Mouse (Mus musculus) liver, embryonic 16.5 days (tissue): Measurements from ENCODE around the gene Inpp5k. TPM values are rescaled to one million over a fixed set of nuclear protein-coding genes. Genes with fewer than 3 reads are reported as not detected.

Experiments used
- ATAC-seq: fragments of 200-750 bp; cut with Nextera tagmentation; 2 replicates; pipeline ENCODE4 v1.8.0; 2017; ENCODE audit warnings: low read depth, mild to moderate bottlenecking, moderate number of reproducible peaks, moderate library complexity
- H3K27ac ChIP-seq: fragments of 300-500 bp; sonication (generic); 2 replicates; pipeline ENCODE4 v1.5.1; 2014; ENCODE audit warnings: mild to moderate bottlenecking, low read length
- H3K27me3 ChIP-seq: fragments of 300-500 bp; sonication (generic); 2 replicates; pipeline ENCODE4 v1.6.1; 2014; ENCODE audit warnings: low read depth, low read length, mixed read lengths; ENCODE audit not compliant: control insufficient read depth, insufficient read depth
- H3K36me3 ChIP-seq: fragments of 300-500 bp; sonication (generic); 2 replicates; pipeline ENCODE4 v1.6.1; 2014; ENCODE audit warnings: mild to moderate bottlenecking; ENCODE audit not compliant: control insufficient read depth, insufficient read depth
- H3K4me1 ChIP-seq: fragments of 300-500 bp; sonication (generic); 2 replicates; pipeline ENCODE4 v1.6.1; 2014; ENCODE audit warnings: low read depth, low read length, mixed read lengths; ENCODE audit not compliant: control insufficient read depth
- H3K4me2 ChIP-seq: fragments of 300-500 bp; sonication (generic); 2 replicates; pipeline ENCODE4 v1.6.1; 2014; ENCODE audit warnings: low read depth, low read length, mixed read lengths
- H3K4me3 ChIP-seq: fragments of 300-500 bp; sonication (generic); 2 replicates; pipeline ENCODE4 v1.5.1; 2014; ENCODE audit warnings: low read depth, mild to moderate bottlenecking, low read length
- H3K9ac ChIP-seq: fragments of 300-500 bp; sonication (generic); 2 replicates; pipeline ENCODE4 v1.6.1; 2014; ENCODE audit warnings: low read depth, low read length
- H3K9me3 ChIP-seq: fragments of 300-500 bp; sonication (generic); replicated peaks from 2 replicates; pipeline ENCODE4 v1.6.1; 2016; ENCODE audit warnings: low read length; ENCODE audit not compliant: control insufficient read depth
- WGBS: fragments of 180-500 bp; shearing (Covaris S2); extraction: QIAGEN DNeasy Blood & Tissue Kit; methylation state at CpG from one replicate; pipeline ENCODE4 v1.1.7; 2014; ENCODE audit not compliant: insufficient replicate concordance; 5-methylcytosine and 5-hydroxymethylcytosine counted together
- polyA plus RNA-seq: library from polyadenylated mRNA; unstranded; fragments of >200 nt; fragmentation: Nextera tagmentation; extraction: Ambion mirVana; gene quantifications from 2 replicates; pipeline ENCODE4 v1.2.1, GENCODE M21; 2015

The Inpp5k gene
- polyA plus RNA-seq, 1 experiment from 2014 or later: 17.9 TPM

GRCm38 (mm10) chr11:75674875-75675274 lies 44.1 kb downstream of the Inpp5k start:
- Histone ChIP-seq H3K4me1 (peaks cover 12% of the 10 kb centered on the region), H3K9ac (no peak overlapping the region), H3K27me3 (no peaks in the 10 kb centered on the region), H3K27ac (no peak overlapping the region), H3K4me3 (no peak overlapping the region), H3K36me3 (peaks cover 24% of the 10 kb centered on the region), H3K9me3 (no peaks in the 10 kb centered on the region), H3K4me2 (no peak overlapping the region)
- no peak for ATAC-seq
- 67% methylated on average over 3 of the region's 3 CpGs for WGBS

GRCm38 (mm10) chr11:75677881-75678746 lies 47.3 kb downstream of the Inpp5k start:
- WGBS: 85% methylated on average over 3 of the region's 3 CpGs

GRCm38 (mm10) chr11:75678747-75679438 lies 48.1 kb downstream of the Inpp5k start, which contains the start of gene Crk:
TSS of gene Crk (plus strand) at chr11:75679259.
- peaks cover 25% of the 10 kb centered on the region for H3K4me1 ChIP-seq
- peak within 1 kb of the TSS; percentile 97 for H3K4me3 ChIP-seq
- peaks cover 8% of the 10 kb centered on the region for H3K36me3 ChIP-seq
- WGBS: under 1% methylated on average over 55 of the region's 55 CpGs
- H3K4me2 ChIP-seq: peak within 1 kb of the TSS; percentile 85
- H3K9ac ChIP-seq: peak within 1 kb of the TSS; percentile 98
- peak; percentile 98 for ATAC-seq
- H3K27me3 ChIP-seq: no peaks in the 10 kb centered on the region
- no peaks in the 10 kb centered on the region for H3K9me3 ChIP-seq
- peak within 1 kb of the TSS; percentile 95 for H3K27ac ChIP-seq

More at GRCm38 (mm10) chr11:75677881-75678746, 47.3 kb downstream of the Inpp5k start:
- Histone ChIP-seq H3K4me3 (peak overlapping the region; percentile 97), H3K4me1 (peaks cover 25% of the 10 kb centered on the region), H3K9me3 (no peaks in the 10 kb centered on the region), H3K36me3 (peaks cover 5% of the 10 kb centered on the region; the same call in 1 of the 2 replicates), H3K9ac (peak overlapping the region; percentile 98), H3K27ac (peak overlapping the region; percentile 88), H3K4me2 (peak overlapping the region; percentile 67), H3K27me3 (no peaks in the 10 kb centered on the region)
- no peak for ATAC-seq

GRCm38 (mm10) chr11:75679439-75680171 lies 48.8 kb downstream of the Inpp5k start:
- Histone ChIP-seq H3K36me3 (peaks cover 13% of the 10 kb centered on the region), H3K27ac (peak overlapping the region; percentile 95), H3K9me3 (no peaks in the 10 kb centered on the region), H3K9ac (peak overlapping the region; percentile 98), H3K4me2 (peak overlapping the region; percentile 85), H3K4me1 (peaks cover 25% of the 10 kb centered on the region), H3K27me3 (no peaks in the 10 kb centered on the region), H3K4me3 (peak overlapping the region; percentile 97)
- WGBS: under 1% methylated on average over 43 of the region's 43 CpGs
- ATAC-seq: peak; percentile 61

- no peak for ATAC-seq
- peaks cover 19% of the 10 kb centered on the region for H3K4me1 ChIP-seq
- no peaks in the 10 kb centered on the region for H3K27me3 ChIP-seq
- 91% methylated on average over 5 of the region's 5 CpGs for WGBS
- no peak overlapping the region for H3K9ac ChIP-seq
- no peaks in the 10 kb centered on the region for H3K9me3 ChIP-seq
- no peak overlapping the region for H3K4me3 ChIP-seq
- peaks cover 15% of the 10 kb centered on the region for H3K36me3 ChIP-seq
- H3K4me2 ChIP-seq: no peak overlapping the region
- H3K27ac ChIP-seq: no peak overlapping the region
Measured at GRCm38 (mm10) chr11:75684462-75684861, 53.7 kb downstream of the Inpp5k start.

- no peak overlapping the region for H3K9ac ChIP-seq
- H3K9me3 ChIP-seq: no peaks in the 10 kb centered on the region
- H3K27me3 ChIP-seq: no peaks in the 10 kb centered on the region
- WGBS: 81% methylated on average over 2 of the region's 2 CpGs
- no peak for ATAC-seq
- peaks cover 15% of the 10 kb centered on the region for H3K36me3 ChIP-seq
- H3K4me1 ChIP-seq: peaks cover 19% of the 10 kb centered on the region
- no peak overlapping the region for H3K4me2 ChIP-seq
- H3K27ac ChIP-seq: no peak overlapping the region
- no peak overlapping the region for H3K4me3 ChIP-seq
Measured at GRCm38 (mm10) chr11:75684956-75685355, 54.2 kb downstream of the Inpp5k start.

GRCm38 (mm10) chr11:75687343-75687993 lies 56.7 kb downstream of the Inpp5k start:
- no peak overlapping the region for H3K27ac ChIP-seq

GRCm38 (mm10) chr11:75688132-75688531 lies 57.3 kb downstream of the Inpp5k start:
- H3K36me3 ChIP-seq: peaks cover 20% of the 10 kb centered on the region
- ATAC-seq: no peak
- WGBS: 67% methylated on average over 2 of the region's 2 CpGs
- H3K4me2 ChIP-seq: no peak overlapping the region
- H3K9me3 ChIP-seq: no peaks in the 10 kb centered on the region
- H3K27me3 ChIP-seq: no peaks in the 10 kb centered on the region
- H3K27ac ChIP-seq: no peak overlapping the region
- H3K9ac ChIP-seq: no peak overlapping the region
- peaks cover 6% of the 10 kb centered on the region for H3K4me1 ChIP-seq
- no peak overlapping the region for H3K4me3 ChIP-seq

More at GRCm38 (mm10) chr11:75687343-75687993, 56.7 kb downstream of the Inpp5k start:
- Histone ChIP-seq H3K4me1 (peaks cover 6% of the 10 kb centered on the region), H3K4me3 (no peak overlapping the region), H3K9ac (no peak overlapping the region), H3K4me2 (no peak overlapping the region), H3K27me3 (no peaks in the 10 kb centered on the region), H3K36me3 (peaks cover 17% of the 10 kb centered on the region), H3K9me3 (no peaks in the 10 kb centered on the region)
- WGBS: 32% methylated on average over 2 of the region's 2 CpGs
- ATAC-seq: no peak
